Mouse (Mus musculus) cerebellum, postnatal 14 days (tissue): ENCODE measurements around the gene Lmo7.

Experiments used
- DNase-seq, 2 experiments: peaks; one replicate each; pipeline ENCODE4 v3.0.0; 2021; ENCODE audit warnings: mixed read lengths in 2 of 2

Lmo7 gene

GRCm38 (mm10) chr14:101780016-101780415 is 50.3 kb downstream of the Lmo7 start:
- no peak for DNase-seq

DNA sequence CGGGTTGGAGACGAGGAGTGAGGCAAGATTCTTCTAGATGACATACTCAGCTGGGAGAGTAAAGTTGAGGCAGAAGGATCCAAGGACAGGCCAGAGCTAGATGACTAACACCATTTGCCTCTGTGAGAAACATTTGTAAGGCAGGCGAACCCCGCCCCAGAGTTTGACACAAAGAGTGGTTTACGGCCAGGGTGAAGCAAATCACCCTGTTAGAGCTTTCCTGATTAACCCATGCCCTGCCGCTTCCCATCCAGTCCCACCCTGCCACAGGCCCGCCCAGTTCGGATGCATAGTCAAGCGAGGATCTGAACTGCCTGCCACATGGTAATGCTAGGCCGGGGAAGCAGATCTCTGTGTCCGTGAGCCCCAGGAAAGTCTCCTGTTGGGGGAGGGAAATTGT is 51.5 kb downstream of the Lmo7 start:
- no peak for DNase-seq

GRCm38 (mm10) chr14:101781943-101782510 is 52.3 kb downstream of the Lmo7 start:
- peak; percentile 62 to 63 for DNase-seq

DNA sequence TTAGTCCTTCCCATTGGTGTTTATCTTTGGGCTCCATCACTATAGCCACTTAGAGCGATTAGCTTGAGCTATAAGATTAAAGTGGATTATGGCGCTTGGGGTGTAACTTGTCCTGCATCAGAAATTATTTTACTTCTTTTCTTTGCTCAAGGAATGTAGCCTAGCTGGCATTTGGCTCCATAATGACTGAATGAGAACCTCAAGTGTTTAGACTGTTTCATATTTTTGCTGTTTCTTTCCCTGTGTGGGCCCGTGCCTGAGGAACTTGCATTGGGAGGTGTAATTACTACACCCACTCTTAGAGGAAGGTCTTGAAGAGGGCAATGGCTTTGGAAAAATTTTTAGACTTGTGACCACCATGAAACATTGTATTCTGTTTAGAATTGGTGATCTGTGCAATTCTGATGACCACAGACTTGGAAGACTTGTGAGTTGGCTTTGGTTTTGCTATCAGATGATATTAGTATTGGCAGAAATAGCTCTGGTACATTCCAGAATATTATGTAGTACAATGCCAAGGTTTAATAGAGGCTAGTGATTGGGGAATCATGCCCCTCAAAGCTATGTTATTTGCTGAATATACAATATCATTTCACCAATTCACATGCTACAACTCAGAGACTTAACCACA is 54.7 kb downstream of the Lmo7 start:
- DNase-seq: no peak

DNA sequence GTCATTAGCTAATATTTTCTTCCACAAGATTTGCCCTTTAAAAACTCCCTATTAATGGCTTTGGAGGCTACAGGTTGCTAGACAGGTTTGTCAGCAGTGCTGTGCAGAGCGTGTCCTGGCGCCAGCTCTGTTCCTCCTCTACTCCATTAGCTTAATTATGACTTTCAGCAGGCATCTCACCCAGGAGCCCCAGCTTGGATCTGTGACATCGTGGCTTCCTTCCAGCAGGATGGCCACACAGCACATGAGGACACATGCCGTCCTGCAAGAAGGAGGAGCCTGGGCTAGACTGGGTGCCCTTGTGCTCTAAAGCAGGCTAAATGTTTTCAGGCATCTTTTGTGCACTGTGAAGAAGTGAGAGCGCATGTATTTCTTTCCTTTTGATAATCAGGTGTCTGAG is 58.1 kb downstream of the Lmo7 start:
- DNase-seq: peak; percentile 78 to 84

DNA sequence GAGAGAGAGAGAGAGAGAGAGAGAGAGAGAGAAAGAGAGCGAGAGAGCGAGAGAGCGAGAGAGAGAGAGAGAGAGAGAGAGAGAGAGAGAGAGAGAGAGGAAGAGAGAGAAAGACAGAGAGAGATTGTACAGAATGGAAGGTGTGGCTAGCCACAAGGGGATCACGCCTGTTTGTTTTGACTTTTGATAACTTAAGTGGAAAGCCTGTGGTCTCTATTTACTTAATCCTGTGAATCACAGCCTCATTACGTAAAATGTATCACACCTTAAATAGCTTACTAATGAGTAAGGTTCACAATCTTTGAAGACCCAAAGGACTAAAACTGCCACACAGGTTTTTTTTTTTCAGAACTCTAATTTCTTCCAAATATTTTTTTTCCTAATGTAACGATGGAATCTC is 58.7 kb downstream of the Lmo7 start:
- no peak for DNase-seq

DNA sequence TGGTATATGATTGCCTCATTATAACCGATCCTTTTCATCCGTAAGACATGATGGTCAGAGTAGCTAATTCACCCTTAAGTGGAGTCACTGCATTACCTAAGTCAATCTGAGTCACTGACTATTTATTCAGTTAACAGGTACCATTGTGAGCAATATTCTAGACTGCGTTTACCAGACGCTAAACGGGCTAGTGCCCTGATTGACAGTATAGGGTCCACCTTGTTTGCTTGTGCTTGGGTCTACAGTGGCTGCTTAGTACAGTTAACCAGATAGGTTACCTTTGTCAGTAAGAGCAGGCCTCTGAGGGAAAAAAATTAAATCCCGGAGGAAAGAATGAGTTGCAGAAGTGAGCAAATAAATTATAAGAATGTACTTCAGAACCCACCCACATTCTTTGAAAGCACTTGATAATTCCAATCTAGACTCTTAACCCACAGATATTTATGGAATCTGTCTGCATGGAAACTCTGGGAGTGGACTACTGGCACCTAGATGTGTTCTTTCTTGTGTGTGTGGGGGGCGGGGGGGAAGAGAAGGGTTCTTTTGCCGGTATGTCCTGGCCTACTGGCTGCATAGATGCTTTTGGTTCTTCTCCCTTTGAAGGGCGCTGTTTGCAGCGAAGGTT is 64.9 kb downstream of the Lmo7 start:
- DNase-seq: no peak

GRCm38 (mm10) chr14:101797930-101798500 is 68.3 kb downstream of the Lmo7 start:
- DNase-seq: no peak

- no peak for DNase-seq
Measured at GRCm38 (mm10) chr14:101798766-101799165, 69.0 kb downstream of the Lmo7 start.

- no peak for DNase-seq
Measured at GRCm38 (mm10) chr14:101801674-101802073, 71.9 kb downstream of the Lmo7 start.

GRCm38 (mm10) chr14:101804119-101804518 is 74.4 kb downstream of the Lmo7 start:
- DNase-seq: no peak

DNA sequence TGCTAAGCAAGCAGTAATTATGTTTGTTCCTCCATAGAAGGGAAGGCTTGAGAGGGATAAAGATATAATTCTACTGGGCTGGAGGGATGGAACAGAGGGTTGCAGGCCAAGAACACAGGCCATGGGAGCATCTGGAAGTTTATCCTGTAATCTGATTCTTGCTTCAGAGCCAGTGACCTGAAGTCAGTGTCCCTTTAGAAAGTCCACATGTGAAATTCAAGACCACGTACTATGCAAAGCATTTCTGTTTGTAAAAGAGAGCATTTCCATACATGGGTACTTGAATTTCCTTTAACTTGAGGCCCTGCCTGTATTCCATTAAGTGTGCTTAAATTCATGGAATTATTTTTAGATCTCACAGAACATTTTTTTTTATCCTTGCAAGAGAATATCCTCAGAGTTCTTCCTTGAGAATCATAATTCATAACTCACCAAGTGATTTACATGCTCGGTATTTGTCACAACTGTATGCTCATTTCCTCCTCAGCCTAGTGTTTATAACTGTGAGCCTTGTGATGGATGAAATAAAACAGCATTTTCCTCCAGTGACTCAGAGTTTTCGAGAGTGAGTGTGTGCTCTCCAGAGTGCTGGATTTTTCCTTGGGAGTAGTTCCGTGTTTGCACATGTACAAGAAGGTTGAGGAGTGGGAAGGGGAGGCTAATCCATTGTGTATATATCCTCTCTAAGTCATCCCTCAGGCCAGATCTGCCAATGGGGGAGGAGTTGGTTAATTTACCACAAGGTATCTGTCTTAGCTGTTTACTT is 75.0 kb downstream of the Lmo7 start:
- no peak for DNase-seq

DNA sequence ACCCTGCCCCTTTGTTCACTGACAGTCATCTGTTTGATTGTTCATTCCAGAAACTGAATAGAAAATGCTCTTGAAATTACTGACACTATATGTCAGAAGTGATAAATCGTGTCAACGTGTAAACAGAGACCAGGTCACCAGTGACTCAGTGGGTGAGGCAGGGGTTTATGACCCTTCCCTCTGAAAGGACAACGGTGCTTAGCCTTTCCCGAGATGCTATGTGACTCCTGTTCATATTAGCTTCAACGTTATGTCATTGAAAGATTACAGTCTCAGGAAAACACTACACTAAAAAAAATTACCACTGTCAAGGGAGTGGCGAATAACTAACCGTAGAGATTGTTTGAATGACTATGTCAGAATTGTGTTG is 75.6 kb downstream of the Lmo7 start:
- no peak for DNase-seq

GRCm38 (mm10) chr14:101806058-101806457 is 76.3 kb downstream of the Lmo7 start:
- no peak for DNase-seq

DNA sequence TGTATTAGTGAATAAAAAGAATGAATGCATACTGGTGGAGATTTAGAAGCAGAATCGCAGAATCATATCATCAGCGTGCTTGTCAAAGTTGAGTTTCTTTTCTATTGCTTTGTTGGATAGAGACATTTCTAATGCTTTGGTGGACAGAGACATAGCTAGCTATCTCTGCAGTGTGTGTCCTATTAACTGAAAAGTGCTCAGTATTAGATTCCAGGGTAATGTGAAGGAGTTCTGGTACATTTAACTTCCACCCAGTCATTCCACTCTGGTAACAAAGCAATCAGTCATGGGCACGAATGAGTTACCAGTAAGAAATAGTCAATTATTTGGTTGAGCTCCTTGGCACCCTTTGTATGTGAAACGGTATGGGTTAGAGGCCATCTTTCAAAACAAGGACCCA is 76.8 kb downstream of the Lmo7 start:
- DNase-seq: no peak

DNA sequence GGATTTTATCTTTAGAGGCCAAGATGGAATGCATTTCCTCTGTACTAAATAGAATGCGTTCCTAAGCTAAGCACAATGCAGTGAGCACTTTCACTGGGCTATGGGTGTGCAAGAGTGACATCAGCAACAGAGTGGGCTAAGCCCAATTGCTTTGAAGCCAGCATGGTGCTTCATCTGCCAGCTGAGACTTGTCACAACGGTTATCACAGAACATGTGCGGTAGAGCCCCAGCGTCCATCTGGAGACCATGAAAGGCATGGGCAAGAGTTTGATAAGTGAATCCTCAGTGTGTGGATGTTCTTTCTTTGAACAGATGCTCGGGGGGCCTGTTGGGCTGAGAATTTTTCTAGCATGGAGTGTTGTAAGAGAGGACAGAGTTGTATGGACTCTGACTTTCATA is 86.7 kb downstream of the Lmo7 start:
- DNase-seq: peak; percentile 3 to 12

GRCm38 (mm10) chr14:101822390-101822789 is 92.6 kb downstream of the Lmo7 start:
- DNase-seq: no peak

DNA sequence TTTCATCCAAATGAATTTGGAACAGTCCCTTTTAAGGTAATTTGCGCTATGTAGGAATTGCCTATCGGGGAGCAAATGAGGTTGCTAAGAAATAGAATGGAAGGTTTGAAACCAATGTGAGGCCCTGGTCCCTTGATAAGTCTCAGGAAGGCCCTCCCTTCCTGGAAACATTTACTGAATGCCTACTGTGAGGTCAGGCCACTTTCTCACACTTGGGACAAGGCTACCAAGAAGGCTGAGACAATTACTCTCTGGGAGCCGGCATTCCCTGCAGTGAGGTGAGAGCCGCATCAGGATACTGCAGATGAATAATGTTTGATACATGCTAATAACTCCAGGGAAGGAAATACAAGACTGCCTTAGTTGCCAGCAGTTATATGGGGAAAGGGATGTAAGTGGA is 93.1 kb downstream of the Lmo7 start:
- DNase-seq: no peak

- DNase-seq: no peak
Measured at GRCm38 (mm10) chr14:101829676-101830075, 99.9 kb downstream of the Lmo7 start.

DNA sequence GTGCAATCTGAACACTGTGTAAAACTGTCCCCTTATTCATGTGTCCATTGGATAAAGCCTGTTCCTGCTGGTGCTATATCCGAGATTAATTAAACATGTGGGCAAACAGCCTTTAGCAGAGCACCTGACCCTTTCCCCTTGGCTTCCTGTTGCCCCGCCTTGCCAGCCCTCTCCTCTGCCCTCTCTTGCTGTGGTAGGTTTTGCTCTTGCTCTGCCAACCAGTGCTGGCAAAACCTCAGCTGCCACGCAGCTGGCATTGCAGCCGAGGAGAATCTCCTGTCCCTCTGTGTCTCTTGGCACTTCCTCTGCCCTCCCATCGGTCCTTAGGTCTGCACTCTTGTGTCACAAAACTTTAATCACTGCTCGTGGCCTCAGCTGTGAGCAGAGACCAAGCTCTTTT is 100.4 kb downstream of the Lmo7 start:
- peak; percentile 58 to 68 for DNase-seq

DNA sequence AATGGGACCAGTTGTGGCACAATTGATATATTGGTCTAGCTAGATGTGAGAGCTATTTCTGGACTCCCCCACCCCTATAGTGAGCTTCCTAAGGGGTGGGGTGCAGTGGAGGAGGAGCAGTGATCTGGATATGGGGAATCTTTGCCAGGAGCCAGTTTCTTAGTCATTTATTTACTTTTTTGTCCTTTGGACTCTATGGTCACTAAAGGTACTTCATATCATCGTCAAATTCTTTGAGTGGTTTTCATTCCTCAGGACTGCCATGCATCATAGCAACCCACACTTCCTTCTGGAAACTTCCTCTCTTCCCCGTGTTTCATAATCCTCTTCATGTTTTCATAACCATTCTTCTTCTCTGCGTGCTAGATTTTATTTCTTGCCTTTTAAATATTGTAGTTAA is 104.4 kb downstream of the Lmo7 start:
- no peak for DNase-seq

- DNase-seq: no peak
Measured at GRCm38 (mm10) chr14:101836401-101836800, 106.6 kb downstream of the Lmo7 start.

DNA sequence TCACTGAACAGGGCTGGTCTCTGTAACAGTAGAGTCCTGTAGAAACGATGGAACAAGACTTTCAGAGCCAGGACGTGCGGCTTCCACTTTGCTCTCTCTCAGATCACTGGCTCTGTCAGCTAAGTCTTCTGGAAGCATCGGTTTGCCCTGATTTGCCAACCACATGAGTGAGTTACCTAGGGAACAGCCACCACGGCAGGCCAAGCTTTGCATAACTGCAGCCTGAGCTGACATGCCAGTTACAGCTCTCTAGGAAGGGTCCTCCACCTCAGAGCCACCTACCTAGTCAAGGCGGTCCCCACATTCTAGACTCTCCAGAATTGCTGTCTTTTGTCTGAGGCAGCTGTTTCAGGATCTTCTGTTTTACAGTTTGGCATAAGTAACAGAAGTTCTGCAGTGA is 107.4 kb downstream of the Lmo7 start:
- DNase-seq: no peak
